Mouse (Mus musculus) forebrain, embryonic 11.5 days (tissue): Measurements from ENCODE around the gene Shox2. TPM values are rescaled to one million over a fixed set of nuclear protein-coding genes. Genes with fewer than 3 reads are reported as not detected.
A peak's percentile ranks its signal among the peaks of the same experiment; 100 is the strongest.

Experiments
- ATAC-seq: fragments of 200-750 bp; cut with Nextera tagmentation; replicated peaks from 2 replicates; pipeline ENCODE4 v1.8.0; 2017; ENCODE audit warnings: moderate TSS enrichment; ENCODE audit not compliant: low FRiP score
- DNase-seq: peaks from one replicate; pipeline ENCODE4 v3.0.0-alpha.2; 2017; ENCODE audit warnings: low spot score
- H3K27ac ChIP-seq: fragments of 300-500 bp; sonication (generic); 2 replicates; pipeline ENCODE4 v1.5.1; 2014; ENCODE audit warnings: low read depth, low read length
- H3K27me3 ChIP-seq: fragments of 300-500 bp; sonication (generic); 2 replicates; pipeline ENCODE4 v1.6.1; 2014; ENCODE audit warnings: mild to moderate bottlenecking, low read length, mixed read lengths; ENCODE audit not compliant: control insufficient read depth, insufficient read depth
- H3K36me3 ChIP-seq: fragments of 300-500 bp; sonication (generic); 2 replicates; pipeline ENCODE4 v1.6.1; 2014; ENCODE audit warnings: mild to moderate bottlenecking, low read length, moderate library complexity, mixed read lengths; ENCODE audit not compliant: control insufficient read depth, insufficient read depth
- H3K4me1 ChIP-seq: fragments of 300-500 bp; sonication (generic); replicated peaks from 2 replicates; pipeline ENCODE4 v1.6.1; 2014; ENCODE audit warnings: low read length, mixed read lengths; ENCODE audit not compliant: control insufficient read depth, insufficient read depth
- H3K4me2 ChIP-seq: fragments of 300-500 bp; sonication (generic); 2 replicates; pipeline ENCODE4 v1.6.1; 2014; ENCODE audit warnings: low read depth, mild to moderate bottlenecking, low read length, moderate library complexity, mixed read lengths; ENCODE audit not compliant: severe bottlenecking
- H3K4me3 ChIP-seq: fragments of 300-500 bp; sonication (generic); 2 replicates; pipeline ENCODE4 v1.5.1; 2014; ENCODE audit warnings: low read depth, low read length
- H3K9ac ChIP-seq: fragments of 300-500 bp; sonication (generic); 2 replicates; pipeline ENCODE4 v1.6.1; 2014; ENCODE audit warnings: low read length
- H3K9me3 ChIP-seq: fragments of 300-500 bp; sonication (generic); 2 replicates; pipeline ENCODE4 v1.6.1; 2016; ENCODE audit warnings: low read length, mixed read lengths; ENCODE audit not compliant: control insufficient read depth
- WGBS: fragments of 180-500 bp; shearing (Covaris S2); extraction: QIAGEN DNeasy Blood & Tissue Kit; methylation state at CpG from one replicate; pipeline ENCODE4 v1.1.7; 2014; 5-methylcytosine and 5-hydroxymethylcytosine counted together
- polyA plus RNA-seq: library from polyadenylated mRNA; unstranded; fragments of >200 nt; fragmentation: Nextera tagmentation; extraction: Ambion mirVana; gene quantifications from 2 replicates; pipeline ENCODE4 v1.2.1, GENCODE M21; 2014

Gene Shox2
- polyA plus RNA-seq, 1 experiment from 2014 or later, result 9.8 TPM

DNA sequence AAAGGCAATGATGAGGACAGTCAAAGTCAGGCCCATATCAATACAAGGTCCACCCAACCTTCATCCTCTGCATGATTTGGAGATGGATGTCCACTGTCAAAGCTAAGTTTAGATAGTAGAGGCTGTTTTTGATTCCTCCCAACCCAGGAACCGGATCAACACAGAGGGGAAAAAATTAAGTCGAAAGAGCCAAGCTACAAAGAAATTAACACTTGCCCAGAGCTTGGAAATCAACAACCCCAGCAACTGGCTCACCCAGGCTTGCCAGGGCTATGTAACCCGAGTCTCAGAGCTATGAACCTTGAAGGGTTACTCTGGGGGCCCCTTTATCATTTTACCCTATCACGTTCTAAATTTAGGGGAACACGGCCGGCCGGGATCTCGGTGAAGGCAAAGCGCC is 2.1 kb downstream of the Shox2 start:
- Histone ChIP-seq H3K4me1 (peaks cover 12% of the 10 kb centered on the region; the same call in 1 of the 2 replicates), H3K9ac (no peak overlapping the region), H3K4me2 (0 out of 2 replicates have a peak overlapping the region, but pooled peaks have one; percentile 21), H3K27me3 (peaks cover 76% of the 10 kb centered on the region), H3K36me3 (no peaks in the 10 kb centered on the region), H3K4me3 (no peak overlapping the region; the same call in 1 of the 2 replicates), H3K9me3 (no peaks in the 10 kb centered on the region), H3K27ac (no peak overlapping the region)
- DNase-seq, result no peak
- ATAC-seq, result no peak
- WGBS, result 2% methylated on average over 9 of the region's 9 CpGs

- ATAC-seq, result no peak
- WGBS, result under 1% methylated on average over 45 of the region's 45 CpGs
- H3K4me3 ChIP-seq, result peak overlapping the region; percentile 15
- H3K27ac ChIP-seq, result no peak overlapping the region
- H3K4me1 ChIP-seq, result peaks cover 15% of the 10 kb centered on the region; the same call in 1 of the 2 replicates
- DNase-seq, result peak; percentile 65
- H3K9me3 ChIP-seq, result no peaks in the 10 kb centered on the region
- no peak overlapping the region for H3K9ac ChIP-seq
- H3K36me3 ChIP-seq, result no peaks in the 10 kb centered on the region
- H3K27me3 ChIP-seq, result peaks cover 80% of the 10 kb centered on the region
- H3K4me2 ChIP-seq, result peak overlapping the region; percentile 39
These were observed 2.9 kb downstream of the Shox2 start for GRCm38 (mm10) chr3:66978457-66979381.

- DNase-seq (peak; percentile 57), ATAC-seq (no peak)
- H3K4me2 ChIP-seq, result no peak overlapping the region; the same call in 1 of the 2 replicates
- H3K4me3 ChIP-seq, result no peak overlapping the region
- no peak overlapping the region for H3K9ac ChIP-seq
- H3K9me3 ChIP-seq, result no peaks in the 10 kb centered on the region
- no peaks in the 10 kb centered on the region for H3K36me3 ChIP-seq
- peaks cover 21% of the 10 kb centered on the region; the same call in 1 of the 2 replicates for H3K4me1 ChIP-seq
- no peak overlapping the region for H3K27ac ChIP-seq
- H3K27me3 ChIP-seq, result peaks cover 84% of the 10 kb centered on the region
- WGBS, result under 1% methylated on average over 25 of the region's 25 CpGs
These were observed 3.6 kb downstream of the Shox2 start for GRCm38 (mm10) chr3:66977811-66978456.

GRCm38 (mm10) chr3:66976889-66977615 is 4.5 kb downstream of the Shox2 start:
- H3K4me2 ChIP-seq, result no peak overlapping the region
- 5% methylated on average over 13 of the region's 13 CpGs for WGBS
- H3K4me3 ChIP-seq, result no peak overlapping the region
- H3K9ac ChIP-seq, result no peak overlapping the region
- no peak overlapping the region for H3K27ac ChIP-seq
- H3K4me1 ChIP-seq, result peaks cover 17% of the 10 kb centered on the region; the same call in 1 of the 2 replicates
- ATAC-seq, result no peak
- H3K27me3 ChIP-seq, result peaks cover 83% of the 10 kb centered on the region
- no peak for DNase-seq
- no peaks in the 10 kb centered on the region for H3K36me3 ChIP-seq
- no peaks in the 10 kb centered on the region for H3K9me3 ChIP-seq

DNA sequence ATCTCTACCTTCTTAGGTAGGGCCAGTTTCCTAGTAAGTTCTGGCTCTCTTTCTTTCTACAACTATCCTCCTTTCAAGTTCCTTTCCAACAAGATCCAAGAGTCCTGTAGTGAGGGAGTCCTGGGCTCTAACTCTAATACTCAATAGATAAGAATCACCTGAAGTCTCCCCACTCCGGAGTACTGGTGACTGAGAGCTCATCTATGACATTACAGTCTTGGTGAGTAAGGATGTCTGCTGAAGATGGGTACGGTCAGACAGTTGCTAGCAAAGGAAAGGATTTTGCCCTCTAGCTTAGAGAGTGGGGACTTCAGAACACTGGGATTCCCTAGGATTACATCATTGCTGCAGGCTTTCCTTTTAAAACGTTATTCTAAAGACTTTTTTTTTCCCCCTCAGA is 7.1 kb downstream of the Shox2 start:
- Histone ChIP-seq H3K9ac (no peak overlapping the region), H3K4me3 (no peak overlapping the region), H3K27me3 (peaks cover 79% of the 10 kb centered on the region), H3K27ac (no peak overlapping the region), H3K4me2 (no peak overlapping the region), H3K9me3 (no peaks in the 10 kb centered on the region), H3K36me3 (no peaks in the 10 kb centered on the region), H3K4me1 (peaks cover 18% of the 10 kb centered on the region; the same call in 1 of the 2 replicates)
- DNase-seq (no peak), ATAC-seq (no peak)
- WGBS, result 13% methylated on average over 3 of the region's 3 CpGs

DNA sequence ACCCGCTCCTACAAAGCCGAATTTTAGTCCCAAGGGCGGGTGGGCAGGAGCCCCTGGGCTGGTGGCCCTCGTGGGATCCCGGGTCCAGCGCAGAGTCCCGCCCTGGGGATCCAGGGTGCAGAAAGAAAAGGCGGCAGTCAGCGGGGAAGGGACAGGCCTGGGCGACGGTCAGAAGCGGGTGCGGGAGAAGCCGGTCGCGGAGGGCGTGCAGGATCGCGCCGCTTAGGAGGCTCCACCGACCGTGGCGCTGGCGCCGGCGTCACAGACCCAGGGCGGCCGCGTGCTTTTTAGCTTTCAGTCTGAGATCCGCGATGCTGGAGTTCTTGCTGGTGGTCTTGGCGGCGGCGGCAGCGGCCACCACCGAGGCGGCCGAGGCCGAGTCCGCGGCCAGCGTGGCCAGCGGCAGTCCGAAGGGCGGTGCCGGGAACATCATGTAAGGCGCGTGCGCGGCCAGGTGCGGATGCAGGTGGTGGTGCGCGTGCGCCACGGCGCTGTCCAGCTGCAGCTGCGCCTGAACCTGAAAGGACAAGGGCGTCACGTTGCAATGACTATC is 8.1 kb downstream of the Shox2 start:
- ATAC-seq (peak; percentile 69), DNase-seq (peak; percentile 80)
- Histone ChIP-seq H3K9ac (peak overlapping the region; percentile 41), H3K27ac (no peak overlapping the region), H3K27me3 (peaks cover 72% of the 10 kb centered on the region), H3K4me1 (peaks cover 13% of the 10 kb centered on the region; the same call in 1 of the 2 replicates), H3K9me3 (no peaks in the 10 kb centered on the region), H3K36me3 (no peaks in the 10 kb centered on the region), H3K4me2 (peak overlapping the region; percentile 56), H3K4me3 (peak overlapping the region; percentile 39)
- under 1% methylated on average over 59 of the region's 59 CpGs for WGBS

- DNase-seq (no peak), ATAC-seq (no peak)
- Histone ChIP-seq H3K4me3 (no peak overlapping the region), H3K9ac (no peak overlapping the region), H3K36me3 (no peaks in the 10 kb centered on the region), H3K4me1 (peaks cover 13% of the 10 kb centered on the region; the same call in 1 of the 2 replicates), H3K27ac (no peak overlapping the region), H3K9me3 (no peaks in the 10 kb centered on the region), H3K4me2 (no peak overlapping the region), H3K27me3 (peaks cover 75% of the 10 kb centered on the region)
- 3% methylated on average over 16 of the region's 16 CpGs for whole genome bisulfite sequencing
These were observed 9.2 kb downstream of the Shox2 start for GRCm38 (mm10) chr3:66972191-66972950.
